Mouse (Mus musculus): ENCODE data around the gene Ramac. TPM values are rescaled to one million over a fixed set of nuclear protein-coding genes. Genes with fewer than 3 reads are reported as not detected.

Ramac gene
- polyA plus RNA-seq, 1 experiment, result 34.9 TPM

GRCm38 (mm10) chr7:81731181-81731651 is 31.5 kb upstream of the Ramac start:
- Histone ChIP-seq H3K4me1 (ENCODE audit: control insufficient read depth, insufficient read depth, low read length) (no peaks in the 10 kb centered on the region), H3K27ac (ENCODE audit: insufficient read depth, low read length) (no peak overlapping the region), H3K4me3 (ENCODE audit: insufficient read depth, low read length) (no peak overlapping the region)
- TF ChIP-seq CTCF (IDR thresholded peaks at IDR 0.05; ENCODE audit: borderline replicate concordance, insufficient read depth, low read length) (no peak), POLR2A (IDR thresholded peaks at IDR 0.05; ENCODE audit: low read depth, low read length) (no peak)

GRCm38 (mm10) chr7:81732183-81733089 is 30.3 kb upstream of the Ramac start:
- Histone ChIP-seq H3K27ac (ENCODE audit: insufficient read depth, low read length) (no peak overlapping the region), H3K4me1 (ENCODE audit: control insufficient read depth, insufficient read depth, low read length) (no peaks in the 10 kb centered on the region), H3K4me3 (ENCODE audit: insufficient read depth, low read length) (no peak overlapping the region)
- TF ChIP-seq POLR2A (IDR thresholded peaks at IDR 0.05; ENCODE audit: low read depth, low read length) (no peak), CTCF (IDR thresholded peaks at IDR 0.05; ENCODE audit: borderline replicate concordance, insufficient read depth, low read length) (no peak)

GRCm38 (mm10) chr7:81735300-81736048 is 27.3 kb upstream of the Ramac start:
- TF ChIP-seq POLR2A (IDR thresholded peaks at IDR 0.05; ENCODE audit: low read depth, low read length) (no peak), CTCF (IDR thresholded peaks at IDR 0.05; ENCODE audit: borderline replicate concordance, insufficient read depth, low read length) (no peak)
- no peaks in the 10 kb centered on the region for H3K4me1 ChIP-seq (ENCODE audit: control insufficient read depth, insufficient read depth, low read length)
- H3K27ac ChIP-seq (ENCODE audit: insufficient read depth, low read length), result no peak overlapping the region
- H3K4me3 ChIP-seq (ENCODE audit: insufficient read depth, low read length), result no peak overlapping the region

- H3K4me1 ChIP-seq (ENCODE audit: control insufficient read depth, insufficient read depth, low read length), result no peaks in the 10 kb centered on the region
- no peak overlapping the region for H3K27ac ChIP-seq (ENCODE audit: insufficient read depth, low read length)
- no peak for TF ChIP-seq CTCF (IDR thresholded peaks at IDR 0.05; ENCODE audit: borderline replicate concordance, insufficient read depth, low read length)
- no peak for TF ChIP-seq POLR2A (IDR thresholded peaks at IDR 0.05; ENCODE audit: low read depth, low read length)
- no peak overlapping the region for H3K4me3 ChIP-seq (ENCODE audit: insufficient read depth, low read length)
Measured at GRCm38 (mm10) chr7:81738720-81739385, 23.9 kb upstream of the Ramac start.

- TF ChIP-seq POLR2A (IDR thresholded peaks at IDR 0.05; ENCODE audit: low read depth, low read length), result no peak
- TF ChIP-seq CTCF (IDR thresholded peaks at IDR 0.05; ENCODE audit: borderline replicate concordance, insufficient read depth, low read length), result no peak
- no peak overlapping the region for H3K27ac ChIP-seq (ENCODE audit: insufficient read depth, low read length)
- no peak overlapping the region for H3K4me3 ChIP-seq (ENCODE audit: insufficient read depth, low read length)
- H3K4me1 ChIP-seq (ENCODE audit: control insufficient read depth, insufficient read depth, low read length), result no peaks in the 10 kb centered on the region
Measured at GRCm38 (mm10) chr7:81740010-81740409, 22.7 kb upstream of the Ramac start.

GRCm38 (mm10) chr7:81744145-81744544 is 18.6 kb upstream of the Ramac start:
- Histone ChIP-seq H3K4me1 (ENCODE audit: control insufficient read depth, insufficient read depth, low read length) (no peaks in the 10 kb centered on the region), H3K4me3 (ENCODE audit: insufficient read depth, low read length) (no peak overlapping the region), H3K27ac (ENCODE audit: insufficient read depth, low read length) (no peak overlapping the region)
- peak; percentile 55; the same call in 1 of the 2 replicates for TF ChIP-seq CTCF (IDR thresholded peaks at IDR 0.05; ENCODE audit: borderline replicate concordance, insufficient read depth, low read length)
- TF ChIP-seq POLR2A (IDR thresholded peaks at IDR 0.05; ENCODE audit: low read depth, low read length), result no peak

GRCm38 (mm10) chr7:81747956-81748355 is 14.8 kb upstream of the Ramac start:
- Histone ChIP-seq H3K4me3 (ENCODE audit: insufficient read depth, low read length) (no peak overlapping the region), H3K27ac (ENCODE audit: insufficient read depth, low read length) (no peak overlapping the region), H3K4me1 (ENCODE audit: control insufficient read depth, insufficient read depth, low read length) (no peaks in the 10 kb centered on the region)
- TF ChIP-seq POLR2A (IDR thresholded peaks at IDR 0.05; ENCODE audit: low read depth, low read length), result no peak
- no peak for TF ChIP-seq CTCF (IDR thresholded peaks at IDR 0.05; ENCODE audit: borderline replicate concordance, insufficient read depth, low read length)

GRCm38 (mm10) chr7:81763110-81763845 is 553 bp downstream of the Ramac start:
- H3K4me1 ChIP-seq (ENCODE audit: control insufficient read depth, insufficient read depth, low read length), result no peaks in the 10 kb centered on the region
- no peak for TF ChIP-seq POLR2A (IDR thresholded peaks at IDR 0.05; ENCODE audit: low read depth, low read length)
- TF ChIP-seq CTCF (IDR thresholded peaks at IDR 0.05; ENCODE audit: borderline replicate concordance, insufficient read depth, low read length), result no peak

More at GRCm38 (mm10) chr7:81763110-81763845, 553 bp downstream of the Ramac start:
- peak overlapping the region; percentile 43 for H3K27ac ChIP-seq (ENCODE audit: insufficient read depth, low read length)
- peak overlapping the region; percentile 99 for H3K4me3 ChIP-seq (ENCODE audit: insufficient read depth, low read length)

All from embryonic fibroblast, embryonic 13.5 days (primary cell).